Mouse (Mus musculus): ENCODE measurements around the gene Tet1.
"Not testable (repeated sequence)": the region's sequence is repeated elsewhere in the genome, so short reads cannot be mapped to it uniquely, and the experiment has no call there.

The Tet1 gene

DNA sequence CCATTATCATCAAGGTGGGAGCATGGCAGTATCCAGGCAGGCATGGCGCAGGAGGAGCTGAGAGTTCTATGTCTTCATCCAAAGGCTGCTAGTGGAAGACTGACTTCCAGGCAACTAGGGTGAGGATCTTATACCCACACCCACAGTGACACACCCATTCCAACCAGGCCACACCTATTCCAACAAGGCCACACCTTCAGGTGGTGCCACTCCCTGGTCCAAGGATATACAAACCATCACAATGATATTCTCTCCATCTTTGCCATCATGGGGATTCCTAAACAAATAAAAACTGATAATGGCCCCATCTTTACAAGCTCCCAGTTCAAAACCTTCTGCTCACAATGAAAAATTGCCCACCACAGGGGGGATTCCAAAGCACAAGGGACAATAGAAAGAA, at the start of gene Tet1:
Gene Tet1 (minus strand): TSS at position 101 of the 400 bp plus-strand sequence.
- DNase-seq (ENCODE audit: low spot score) = not testable (repeated sequence)

DNA sequence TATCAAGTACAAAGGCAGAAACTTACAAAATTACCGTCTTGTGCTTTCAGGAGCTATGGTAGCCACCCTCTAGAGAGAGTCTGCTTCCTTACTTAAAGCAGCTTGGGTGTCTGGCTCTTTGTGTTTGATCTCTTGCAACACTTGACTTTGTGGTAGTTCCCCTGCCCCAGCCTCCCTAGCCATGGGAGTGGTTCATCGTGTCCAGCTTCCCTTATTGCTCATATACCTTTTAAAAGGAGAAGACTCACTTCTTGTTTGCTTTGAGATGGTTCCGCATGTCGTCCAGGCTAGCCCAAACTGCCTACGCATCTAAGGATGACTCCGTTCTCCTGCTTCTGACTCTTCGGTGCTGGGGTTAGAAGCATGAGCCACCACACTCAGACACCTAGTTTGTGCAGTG, 39.8 kb upstream of the Tet1 start:
- DNase-seq (ENCODE audit: low spot score) = peak; percentile 16

DNA sequence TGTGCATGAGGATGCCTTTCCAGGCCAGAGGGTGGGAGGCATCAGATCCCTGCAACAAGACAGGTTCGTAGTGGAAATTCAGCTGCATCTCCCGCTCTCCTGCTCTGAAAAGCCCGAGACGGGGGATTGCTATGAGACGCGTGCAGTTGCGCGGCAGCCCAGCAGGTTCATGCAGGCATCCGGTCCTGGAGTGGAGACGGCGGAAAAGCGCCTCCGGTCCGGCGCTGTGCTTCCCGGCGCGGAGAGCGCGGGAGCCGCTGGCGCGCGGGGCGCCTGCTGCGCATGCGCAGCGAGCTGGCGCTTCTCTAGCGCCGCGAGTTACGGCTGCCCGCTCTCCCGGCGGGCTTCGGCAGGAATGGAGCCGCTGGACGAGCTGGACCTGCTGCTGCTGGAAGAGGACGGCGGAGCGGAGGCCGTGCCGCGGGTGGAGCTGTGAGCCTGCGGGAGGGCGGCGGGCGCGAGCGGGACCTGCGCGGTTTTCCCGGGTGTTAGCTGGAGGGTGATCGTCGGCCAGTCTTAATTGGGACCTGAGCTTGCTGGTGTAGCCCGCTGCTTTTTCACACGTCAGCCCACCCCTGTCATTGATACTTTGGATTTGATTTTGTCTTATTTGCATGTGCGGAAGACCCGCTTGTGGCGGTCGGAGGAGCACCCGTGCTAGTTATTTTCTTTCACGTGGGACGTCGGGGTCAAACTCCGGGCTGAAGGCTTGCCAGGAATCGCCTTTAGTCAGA, 38.1 kb upstream of the Tet1 start, which contains the start of gene Dna2:
Gene Dna2 (plus strand): TSS at position 289 of the 734 bp plus-strand sequence.
- peak; percentile 83 for DNase-seq (ENCODE audit: low spot score)

DNA sequence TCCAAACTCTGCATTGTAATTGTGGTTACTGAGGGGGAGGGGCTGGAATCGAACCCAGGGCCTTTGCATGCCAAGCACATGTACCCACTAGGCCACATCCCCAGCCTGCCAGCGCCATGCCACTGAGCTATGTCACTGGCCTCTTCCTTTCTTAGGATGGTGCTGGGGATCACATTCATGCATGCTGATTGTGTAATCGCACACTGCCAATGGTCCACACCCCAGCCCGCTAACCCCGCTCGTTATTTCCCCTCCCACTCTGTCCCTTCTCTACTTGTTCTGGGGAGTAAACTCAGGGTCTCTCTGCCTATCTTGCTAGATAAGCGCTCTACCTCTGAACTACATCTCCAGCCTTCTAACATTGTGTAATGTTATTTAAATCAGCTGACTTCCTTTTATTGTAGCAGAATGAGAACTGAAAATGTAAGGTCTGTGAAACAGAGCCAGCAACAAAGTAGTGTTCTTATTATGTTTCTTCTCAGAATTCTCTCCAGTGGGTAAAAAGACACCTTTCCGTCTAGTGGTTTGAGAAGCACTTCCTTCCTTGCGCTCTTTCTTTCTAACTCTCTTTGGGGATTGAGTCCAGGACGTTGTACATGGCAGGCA, 36.3 kb upstream of the Tet1 start:
- no peak for DNase-seq (ENCODE audit: low spot score)

DNA sequence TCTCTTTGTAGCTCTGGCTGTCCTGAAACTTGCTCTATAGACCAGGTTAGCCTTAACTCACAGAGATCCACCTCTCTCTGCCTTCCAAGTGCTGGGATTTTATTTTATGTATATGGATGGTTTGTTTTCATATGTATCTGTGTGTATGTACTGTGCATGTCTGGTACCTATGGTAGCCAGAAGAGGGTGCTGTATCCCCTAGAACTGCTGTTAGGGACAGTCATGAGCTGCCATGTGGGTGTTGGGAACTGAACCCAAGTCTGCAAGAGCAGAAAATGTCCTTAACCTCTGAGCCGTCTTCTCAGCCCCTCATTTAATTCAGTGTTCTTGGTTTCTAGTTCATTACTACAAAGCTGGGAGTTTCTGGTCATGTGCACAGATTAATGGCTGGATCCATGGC, 23.6 kb upstream of the Tet1 start:
- DNase-seq (ENCODE audit: low spot score) = no peak

DNA sequence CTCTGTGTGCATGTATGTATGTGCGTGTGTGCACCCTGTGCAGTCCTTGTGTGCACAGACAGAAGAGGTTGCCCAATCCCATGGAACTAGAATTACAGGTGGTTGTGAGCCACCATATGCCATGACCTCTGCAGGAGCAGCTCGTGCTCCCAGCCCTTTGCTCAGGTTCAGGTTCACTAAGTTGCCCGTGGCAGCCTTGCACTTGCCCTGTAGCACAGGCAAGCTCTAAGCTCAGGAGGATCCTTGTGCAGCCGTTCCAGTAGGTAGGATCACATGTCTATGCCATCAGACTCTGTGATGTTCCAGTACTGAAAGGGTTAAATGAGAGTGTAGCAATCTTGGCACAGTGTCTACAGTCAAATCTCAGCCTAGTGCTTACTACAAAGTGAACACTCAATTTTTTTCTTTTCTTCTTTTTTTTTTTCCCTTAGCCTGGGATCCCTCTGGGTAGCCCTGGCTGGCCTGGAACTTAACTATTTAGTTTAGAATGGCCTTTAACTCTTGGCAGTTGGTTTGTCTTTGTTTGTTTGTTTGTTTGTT, 15.4 kb upstream of the Tet1 start:
- no peak for DNase-seq (ENCODE audit: low spot score)

DNA sequence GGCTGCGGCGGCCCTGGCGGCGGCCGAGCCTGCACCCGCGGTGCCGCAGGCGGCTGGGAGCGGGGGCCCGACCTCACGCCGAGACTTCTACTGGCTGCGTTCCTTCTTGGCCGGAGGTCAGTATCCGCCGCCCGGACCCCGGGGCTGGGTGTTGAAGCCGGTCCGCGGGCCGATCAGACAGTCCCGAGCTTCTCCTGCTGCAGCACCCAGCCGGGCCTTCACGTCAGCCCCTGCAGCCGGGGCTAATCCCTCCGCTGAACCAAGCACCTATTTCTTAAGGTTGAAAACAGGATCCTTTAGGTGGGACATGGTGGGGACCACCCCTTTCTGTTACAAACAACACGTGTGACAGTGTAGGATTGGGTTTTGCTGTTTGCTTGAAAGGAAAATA, 12.0 kb upstream of the Tet1 start:
- no peak for DNase-seq (ENCODE audit: low spot score)

DNA sequence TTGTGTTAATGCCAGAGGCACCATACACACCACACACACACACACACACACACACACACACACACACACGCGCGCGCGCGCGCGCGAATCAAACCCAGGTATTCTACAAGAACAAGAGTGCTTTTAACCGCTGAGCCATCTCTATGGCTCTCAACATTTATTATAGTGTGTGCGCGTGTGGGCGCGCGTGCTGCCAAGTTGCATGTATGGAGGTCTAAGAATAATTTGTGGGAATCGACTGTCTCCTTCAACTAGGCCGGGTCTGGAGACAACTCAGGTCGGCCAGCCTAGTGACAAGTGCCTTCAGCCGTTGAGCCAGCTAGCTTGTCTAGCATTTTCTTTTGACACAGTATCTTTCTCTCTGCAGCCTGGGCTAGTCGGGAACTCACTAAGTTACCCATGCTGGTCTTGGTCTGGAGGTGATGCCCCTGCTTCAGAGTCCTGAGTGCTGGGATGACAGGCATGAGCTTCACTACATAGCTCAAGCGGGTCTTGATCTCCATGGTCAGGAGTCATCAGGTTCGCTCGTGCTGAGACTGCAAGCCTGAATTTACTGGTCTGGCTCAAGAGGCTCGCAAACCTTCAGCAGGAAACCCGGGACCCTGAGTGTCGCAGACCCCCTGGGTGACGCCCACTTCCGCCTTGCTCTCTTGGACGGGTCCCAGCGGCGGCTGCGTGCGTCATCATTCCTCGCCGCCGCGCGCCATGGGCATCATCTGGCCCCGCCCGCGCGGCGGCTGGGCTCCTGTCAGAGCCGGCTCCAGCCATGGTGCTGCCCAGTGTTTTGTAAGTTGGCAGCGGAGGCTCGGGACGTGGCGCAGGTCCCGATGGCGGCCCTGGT, 11.3 kb upstream of the Tet1 start, which contains the start of gene Slc25a16:
Gene Slc25a16 (plus strand): TSS at position 709 of the 841 bp plus-strand sequence.
- DNase-seq (ENCODE audit: low spot score) = peak; percentile 88

DNA sequence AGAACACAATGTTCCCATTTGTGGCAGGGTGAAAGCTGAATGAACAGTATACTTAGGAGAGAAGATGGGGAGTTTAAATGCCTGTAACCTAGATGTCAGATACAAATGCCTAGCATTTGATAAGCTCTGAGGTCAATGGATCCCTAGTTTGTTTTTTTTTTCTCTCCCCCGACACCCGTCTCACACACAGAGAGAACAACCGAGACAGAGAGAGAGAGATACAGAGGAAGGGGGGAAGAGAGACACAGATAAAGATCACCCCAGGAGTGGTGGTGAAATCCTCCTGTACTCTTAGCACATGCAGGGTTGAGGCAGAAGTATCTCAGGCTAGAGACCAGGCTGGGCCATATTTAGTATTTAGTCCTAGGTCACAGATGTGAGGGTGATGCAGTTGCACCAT, 10.2 kb upstream of the Tet1 start:
- no peak for DNase-seq (ENCODE audit: low spot score)

DNA sequence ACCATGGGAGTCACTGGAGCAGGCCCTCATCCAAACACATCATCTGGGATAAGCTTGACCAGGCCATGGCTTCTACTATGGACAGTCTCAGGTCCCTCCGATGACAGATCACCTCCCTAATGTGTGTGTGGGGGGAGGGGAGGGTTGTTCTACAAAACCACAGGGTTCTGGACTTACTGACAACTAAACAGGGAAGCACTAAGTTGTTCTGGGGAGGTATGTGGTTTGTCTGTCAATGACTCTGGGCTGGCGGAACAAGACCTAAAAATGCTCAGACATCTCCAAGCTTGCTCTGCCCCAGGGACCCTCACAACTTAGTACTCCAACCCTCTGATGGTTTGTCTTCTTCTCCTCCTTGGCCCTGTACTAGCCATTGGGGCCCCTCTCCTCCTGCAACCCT, 2.3 kb upstream of the Tet1 start:
- no peak for DNase-seq (ENCODE audit: low spot score)

DNA sequence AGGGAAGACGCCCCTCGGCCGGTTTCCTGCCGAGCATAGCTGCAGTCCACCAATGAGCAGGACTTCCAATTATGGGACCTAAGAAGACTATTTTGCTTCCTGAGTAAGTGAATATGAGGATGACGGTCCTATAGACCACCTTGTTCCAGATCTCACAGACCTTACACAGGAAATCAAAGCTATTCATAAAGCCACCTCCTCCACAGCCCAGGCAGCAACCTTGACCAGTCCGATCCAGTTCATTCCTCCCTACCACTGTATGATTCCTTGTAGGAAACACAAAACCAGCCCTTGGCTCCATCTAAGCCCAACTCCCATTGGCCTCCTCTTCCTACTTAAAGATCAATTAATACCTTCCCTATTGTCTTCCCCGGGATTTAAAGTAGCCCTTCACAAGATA, 2.5 kb downstream of the Tet1 start:
- no peak for DNase-seq (ENCODE audit: low spot score)

DNA sequence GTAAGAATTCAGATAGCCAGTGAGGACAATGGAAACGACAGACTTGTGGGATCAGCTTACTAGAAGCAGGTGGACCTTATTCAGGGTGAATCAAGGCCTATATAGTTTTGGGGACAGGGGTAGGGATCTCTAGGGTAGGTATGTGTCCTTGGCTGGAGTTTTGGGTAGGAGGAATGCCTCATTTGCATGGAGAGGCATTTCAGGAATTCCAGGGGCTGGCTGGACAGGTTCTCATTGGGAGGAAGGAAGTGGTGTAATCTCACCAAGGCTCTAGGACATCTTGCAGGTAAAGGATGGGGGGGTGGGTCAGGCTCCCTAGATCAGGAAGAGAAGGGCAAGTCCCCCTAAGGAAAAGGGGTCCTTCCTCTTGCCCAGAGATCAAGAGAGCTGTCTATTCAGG, 6.0 kb downstream of the Tet1 start:
- DNase-seq (ENCODE audit: low spot score) = no peak

DNA sequence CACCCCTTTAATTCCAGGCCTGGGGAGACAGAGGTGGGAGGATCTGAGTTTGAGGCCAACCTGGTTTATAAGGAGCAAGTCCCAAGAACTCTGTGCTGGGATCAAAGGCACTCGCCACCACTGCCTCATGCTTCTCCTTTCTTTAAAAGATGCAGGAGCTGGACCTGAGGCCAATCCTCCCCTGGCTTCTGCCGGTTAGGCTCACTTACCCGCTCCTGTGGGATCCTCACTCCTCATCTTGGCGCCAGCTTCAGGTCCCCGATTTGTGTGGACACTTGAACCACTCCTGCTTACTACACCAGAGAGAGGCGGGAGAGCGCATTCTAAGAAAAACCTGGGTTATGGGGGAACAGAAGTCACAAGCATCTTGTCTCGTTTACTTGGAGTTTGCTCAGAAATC, 7.0 kb downstream of the Tet1 start:
- DNase-seq (ENCODE audit: low spot score) = no peak

DNA sequence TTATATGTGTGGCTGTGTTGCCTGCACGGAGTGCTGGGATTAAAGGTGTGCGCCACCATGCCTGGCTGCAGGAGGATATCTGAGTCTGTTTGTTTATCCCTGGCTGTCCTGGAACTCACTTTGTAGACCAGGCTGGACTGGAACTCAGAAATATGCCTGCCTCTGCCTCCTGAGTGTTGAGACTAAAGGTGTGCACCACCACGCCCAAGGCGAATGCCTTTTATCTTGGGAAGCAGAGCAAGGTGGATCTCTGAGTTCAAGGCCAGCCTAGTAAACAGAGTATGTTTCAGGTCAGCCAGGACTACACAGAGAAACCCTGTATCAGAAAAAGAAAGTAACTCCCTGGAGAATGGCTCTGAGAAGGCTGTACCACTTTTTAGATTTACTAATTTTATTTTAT, 8.7 kb downstream of the Tet1 start:
- DNase-seq (ENCODE audit: low spot score) = no peak

DNA sequence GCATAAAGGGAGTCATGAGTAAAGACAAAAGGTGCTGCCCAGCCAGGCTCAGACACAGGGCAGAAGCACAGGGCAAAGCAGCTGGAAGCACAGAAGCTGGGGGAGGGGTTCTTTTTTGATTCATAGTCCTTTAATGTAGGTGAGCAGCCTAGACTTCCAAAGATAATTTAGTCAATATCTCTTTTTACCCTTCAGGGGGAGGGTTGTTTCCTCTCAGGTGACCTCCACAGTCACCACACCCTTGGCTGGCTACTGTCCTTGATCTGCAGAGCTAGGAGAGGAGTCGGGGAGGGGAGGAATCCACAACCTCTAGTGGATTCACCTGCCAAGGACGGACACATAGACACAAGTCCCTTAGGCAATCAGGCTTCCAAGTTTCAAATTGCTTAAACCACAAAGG, 10.7 kb downstream of the Tet1 start:
- no peak for DNase-seq (ENCODE audit: low spot score)

DNA sequence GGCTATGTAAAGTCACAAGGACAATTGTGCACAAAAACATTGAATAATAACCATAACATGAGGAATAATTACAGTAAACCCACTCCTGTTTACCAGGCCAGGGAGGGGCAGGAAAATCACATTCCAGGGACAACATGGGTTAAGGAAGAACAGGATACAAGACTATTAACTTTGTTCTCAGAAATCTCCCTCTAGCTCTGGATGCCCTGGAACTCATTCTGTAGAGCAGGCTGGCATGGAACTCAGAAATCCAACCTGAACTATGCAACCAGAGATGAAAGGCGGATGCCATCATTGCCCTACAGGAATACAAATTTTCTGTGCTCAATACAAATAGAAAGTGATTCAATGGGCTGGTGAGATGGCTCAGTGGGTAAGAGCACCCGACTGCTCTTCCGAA, 11.4 kb downstream of the Tet1 start:
- no peak for DNase-seq (ENCODE audit: low spot score)

DNA sequence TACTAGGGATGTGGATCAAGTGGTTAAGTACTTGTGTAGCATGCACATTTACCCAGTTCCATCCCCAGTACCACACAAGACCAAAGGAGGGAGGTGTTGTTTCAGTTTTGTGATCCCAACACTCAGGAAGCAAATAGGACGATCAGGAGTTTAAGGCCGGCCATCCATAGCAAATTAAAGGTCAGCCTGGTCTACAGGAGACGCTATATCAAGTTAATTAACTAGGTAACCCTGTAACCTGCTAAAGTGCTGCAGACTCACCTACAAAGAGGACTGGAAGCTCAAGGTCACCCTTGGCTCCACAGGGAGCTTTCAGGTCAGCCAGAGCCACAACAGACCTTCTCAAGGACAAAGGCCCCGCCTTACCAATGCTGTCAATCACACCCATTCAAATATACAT, 12.0 kb downstream of the Tet1 start:
- DNase-seq (ENCODE audit: low spot score) = no peak

DNA sequence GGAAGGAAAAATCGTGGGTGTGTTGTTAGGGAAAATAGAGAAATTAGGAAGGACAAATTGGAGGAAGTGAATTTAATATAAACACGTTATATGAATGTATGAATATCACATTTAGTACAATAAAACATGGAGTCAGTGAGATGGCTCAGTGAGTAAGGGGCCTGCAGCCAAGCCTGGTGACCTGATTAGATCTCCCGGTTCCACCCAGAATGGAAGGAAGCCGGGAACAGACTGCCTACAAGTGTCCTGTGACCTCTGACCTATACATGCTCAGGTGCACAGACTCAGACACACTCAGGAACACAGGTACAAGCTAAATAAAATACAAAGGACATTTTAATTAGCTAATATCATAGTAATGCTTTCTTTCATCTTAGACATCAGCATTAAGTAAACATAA, 12.8 kb downstream of the Tet1 start:
- no peak for DNase-seq (ENCODE audit: low spot score)

DNA sequence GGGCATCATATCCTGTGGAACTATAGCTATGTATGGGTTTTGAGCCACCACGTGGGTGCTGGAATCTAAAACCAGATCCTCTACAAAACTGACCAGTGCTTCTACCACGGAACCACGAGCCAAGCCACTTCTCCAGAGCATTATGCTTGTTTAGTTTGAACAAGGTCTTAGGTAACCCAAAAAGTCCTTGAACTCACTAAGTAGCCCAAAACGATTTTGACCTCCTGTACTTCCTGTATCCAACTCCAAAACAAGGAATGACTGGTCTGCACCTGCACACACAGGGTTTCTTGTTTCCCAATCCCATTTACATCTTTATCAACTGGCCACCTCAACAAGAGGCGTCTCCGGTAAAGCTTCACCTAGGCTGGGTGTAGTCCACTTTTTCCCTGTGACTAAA, 13.4 kb downstream of the Tet1 start:
- DNase-seq (ENCODE audit: low spot score) = no peak

DNA sequence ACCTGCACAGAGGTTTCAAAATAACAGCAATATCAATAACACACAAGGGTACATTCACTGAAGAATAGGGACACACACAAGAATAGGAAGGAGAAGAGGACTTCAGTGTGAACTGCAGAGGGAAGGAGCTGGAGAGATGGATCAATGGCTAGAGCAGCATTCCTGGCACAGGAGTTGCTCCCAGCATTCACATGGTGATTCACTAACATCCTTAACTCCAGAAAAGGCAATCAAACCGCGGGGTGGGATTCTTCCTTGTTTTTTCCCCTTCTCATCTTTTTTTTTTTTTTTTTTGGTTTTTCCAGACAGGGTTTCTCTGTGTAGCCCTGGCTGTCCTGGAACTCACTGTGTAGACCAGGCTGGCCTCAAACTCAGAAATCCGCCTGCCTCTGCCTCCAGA, 14.3 kb downstream of the Tet1 start:
- no peak for DNase-seq (ENCODE audit: low spot score)

DNA sequence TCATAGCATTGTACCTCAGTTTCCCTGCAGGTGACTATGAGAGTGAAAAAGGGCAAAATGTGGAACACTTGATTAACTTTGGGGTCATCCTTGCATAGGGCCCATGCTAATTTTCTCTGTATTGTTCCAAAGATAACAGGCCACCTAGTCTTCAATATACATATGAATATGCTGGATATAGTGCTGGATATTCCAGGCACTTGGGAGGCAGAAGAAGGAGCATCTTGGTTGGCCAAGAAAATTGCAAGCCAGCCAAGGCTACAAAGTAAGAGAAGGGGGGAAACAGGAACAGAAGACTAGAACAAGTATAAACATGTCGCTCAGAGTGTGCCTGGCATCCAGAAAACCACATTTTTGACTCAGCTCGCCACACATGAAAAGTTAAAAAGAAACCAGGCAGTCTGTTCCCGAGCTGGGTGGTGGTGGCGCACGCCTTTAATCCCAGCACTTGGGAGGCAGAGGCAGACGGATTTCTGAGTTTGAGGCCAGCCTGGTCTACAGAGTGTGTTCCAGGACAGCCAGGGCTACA, 15.4 kb downstream of the Tet1 start:
- no peak for DNase-seq (ENCODE audit: low spot score)

DNA sequence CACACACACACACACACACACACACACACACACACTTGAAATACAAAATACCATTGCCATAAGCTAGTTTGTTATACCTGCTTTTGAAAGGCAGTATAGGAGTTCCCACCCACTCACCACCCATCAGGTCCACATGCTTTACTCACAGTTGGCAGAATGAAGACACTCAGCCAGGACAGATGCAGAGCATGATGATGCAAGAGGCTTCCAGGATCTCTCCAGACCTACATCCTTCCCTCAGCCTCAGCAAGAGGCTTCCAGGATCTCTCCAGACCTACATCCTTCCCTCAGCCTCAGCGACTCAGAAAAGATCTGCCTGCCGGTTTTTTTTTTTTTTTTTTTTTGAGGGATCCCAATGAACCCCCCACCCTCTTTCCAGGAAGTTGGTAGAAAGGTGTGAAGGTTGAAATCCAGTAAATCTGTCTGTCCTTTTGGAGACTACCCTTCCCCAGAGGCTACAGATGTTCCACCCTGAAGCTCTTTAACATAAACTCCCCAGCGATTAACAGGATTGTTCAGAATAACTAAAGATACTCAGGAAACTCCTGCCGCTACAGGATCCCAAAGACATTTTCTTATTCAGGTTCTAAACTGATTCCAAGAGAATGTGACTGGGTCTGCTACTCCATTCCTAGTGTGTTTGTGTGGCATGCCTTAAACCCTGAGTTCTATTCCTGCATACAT, 16.1 kb downstream of the Tet1 start:
- DNase-seq (ENCODE audit: low spot score) = no peak
